Comparison of ENCODE assay signal across 8 mouse cellular contexts in the genomic region with DNA sequence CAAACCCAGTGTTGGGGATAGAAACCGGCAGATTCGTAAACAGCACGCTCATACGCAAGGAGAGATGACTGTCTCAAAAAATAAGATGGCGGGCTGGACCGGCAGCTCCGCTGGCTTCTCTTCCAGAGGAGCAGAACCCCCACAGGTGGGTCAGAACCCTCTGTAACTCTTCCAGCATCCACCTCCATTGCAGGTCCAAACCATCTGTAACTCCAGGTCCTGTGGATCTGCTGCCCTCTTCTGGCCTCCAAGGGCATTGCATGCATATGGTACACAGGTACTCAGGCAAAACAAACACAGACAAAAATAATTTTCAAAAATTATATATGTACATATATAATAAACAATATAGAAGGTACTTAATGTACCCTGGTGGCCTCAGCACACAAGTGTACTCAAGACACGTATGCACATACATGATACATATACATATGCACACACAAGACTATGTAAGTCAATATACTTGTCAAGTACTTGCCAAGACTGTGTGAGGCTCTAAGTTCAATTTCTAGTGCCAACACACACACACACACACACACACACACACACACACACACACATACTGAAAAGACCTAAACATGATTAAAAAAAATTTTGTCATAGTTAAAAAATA. TPM values are rescaled to one million over a fixed set of nuclear protein-coding genes. Genes with fewer than 3 reads are reported as not detected.
A peak's percentile ranks its signal among the peaks of the same experiment; 100 is the strongest.
DNase-seq lines count a peak whose midpoint lies in the region; ATAC-seq and TF ChIP-seq lines count a peak whose summit lies in the region.

No protein-coding gene starts in this region.

- 63% methylated on average over 8 of the region's 8 CpGs for WGBS in heart, embryonic 12.5 days
- WGBS in limb, embryonic 14.5 days: 56% methylated on average over 8 of the region's 8 CpGs
- 59% methylated on average over 8 of the region's 8 CpGs for WGBS in neural tube, embryonic 11.5 days

- H3K9me3 ChIP-seq in heart, embryonic 12.5 days (replicated peaks): no peaks in the 10 kb centered on the region
- H3K9me3 ChIP-seq in limb, embryonic 14.5 days (ENCODE audit: control insufficient read depth, low read length): no peaks in the 10 kb centered on the region
- no peaks in the 10 kb centered on the region for H3K9me3 ChIP-seq in neural tube, embryonic 11.5 days (ENCODE audit: control insufficient read depth, low read length)

- no peaks in the 10 kb centered on the region for H3K36me3 ChIP-seq in heart, embryonic 12.5 days
- no peaks in the 10 kb centered on the region for H3K36me3 ChIP-seq in limb, embryonic 14.5 days (ENCODE audit: control insufficient read depth, insufficient read depth, low read length)
- no peaks in the 10 kb centered on the region for H3K36me3 ChIP-seq in neural tube, embryonic 11.5 days (ENCODE audit: control insufficient read depth, insufficient read depth, low read length)
- no peaks in the 10 kb centered on the region for H3K36me3 ChIP-seq in testis, adult 2 months (ENCODE audit: control insufficient read depth, insufficient read depth, low read length)

- H3K27me3 ChIP-seq in heart, embryonic 12.5 days (replicated peaks): no peaks in the 10 kb centered on the region
- H3K27me3 ChIP-seq in limb, embryonic 14.5 days (ENCODE audit: control insufficient read depth, insufficient read depth, low read length): no peaks in the 10 kb centered on the region
- H3K27me3 ChIP-seq in neural tube, embryonic 11.5 days (ENCODE audit: control insufficient read depth, insufficient read depth, low read length): no peaks in the 10 kb centered on the region
- H3K27me3 ChIP-seq in testis, adult 2 months (ENCODE audit: control insufficient read depth, insufficient read depth, low read length): no peaks in the 10 kb centered on the region

- H3K4me2 ChIP-seq in heart, embryonic 12.5 days: no peak overlapping the region
- no peak overlapping the region for H3K4me2 ChIP-seq in limb, embryonic 14.5 days (replicated peaks; ENCODE audit: low read depth, low read length, severe bottlenecking)
- no peak overlapping the region for H3K4me2 ChIP-seq in neural tube, embryonic 11.5 days (ENCODE audit: low read depth)

- no peak for ATAC-seq in heart, embryonic 12.5 days (ENCODE audit: insufficient number of reproducible peaks, low FRiP score)
- 0 out of 2 replicates have a peak, but pooled peaks have one; percentile 31 for ATAC-seq in limb, embryonic 14.5 days (ENCODE audit: low FRiP score, low read depth)
- peak; percentile 53 for ATAC-seq in neural tube, embryonic 11.5 days (ENCODE audit: insufficient read depth, low FRiP score, low TSS enrichment)

- no peak overlapping the region for H3K4me3 ChIP-seq in heart, embryonic 12.5 days
- H3K4me3 ChIP-seq in limb, embryonic 14.5 days (replicated peaks; ENCODE audit: low read length): no peak overlapping the region
- H3K4me3 ChIP-seq in neural tube, embryonic 11.5 days (ENCODE audit: low read depth, low read length): no peak overlapping the region
- no peak overlapping the region for H3K4me3 ChIP-seq in testis, adult 2 months (ENCODE audit: control insufficient read depth, low read depth, low read length)

- H3K9ac ChIP-seq in heart, embryonic 12.5 days: no peak overlapping the region
- no peak overlapping the region for H3K9ac ChIP-seq in limb, embryonic 14.5 days (ENCODE audit: low read depth, low read length, severe bottlenecking)
- no peak overlapping the region for H3K9ac ChIP-seq in neural tube, embryonic 11.5 days (ENCODE audit: low read length)

- TF ChIP-seq POLR2A in limb, embryonic 14.5 days (IDR thresholded peaks at IDR 0.05; ENCODE audit: borderline replicate concordance, extremely low read depth, insufficient read depth, insufficient read length): no peak
- no peak for TF ChIP-seq POLR2A in testis, adult 2 months (IDR thresholded peaks at IDR 0.05; ENCODE audit: control insufficient read depth, low read depth, low read length)

- peak; percentile 61 to 85 for DNase-seq in heart, adult 18-20 months
- peak; percentile 83 to 85 for DNase-seq in cerebellum, postnatal 14 days
- peak; percentile 65 for DNase-seq in gastrocnemius, postnatal 10 days
- peak; percentile 81 for DNase-seq in kidney, adult 9 months
- DNase-seq in limb, embryonic 14.5 days (ENCODE audit: low spot score): peak; percentile 20
- peak; percentile 56 for DNase-seq in neural tube, embryonic 11.5 days (ENCODE audit: low spot score)

- peak; percentile 85; the same call in 1 of the 2 replicates for TF ChIP-seq CTCF in testis, adult 2 months (IDR thresholded peaks at IDR 0.05; ENCODE audit: control insufficient read depth, insufficient read depth, insufficient replicate concordance, low read depth, low read length)

- no peaks in the 10 kb centered on the region for H3K4me1 ChIP-seq in heart, embryonic 12.5 days (replicated peaks)
- H3K4me1 ChIP-seq in limb, embryonic 14.5 days (ENCODE audit: control insufficient read depth, insufficient read depth, low read length): no peaks in the 10 kb centered on the region
- no peaks in the 10 kb centered on the region for H3K4me1 ChIP-seq in neural tube, embryonic 11.5 days (ENCODE audit: control insufficient read depth, insufficient read depth, low read length)
- H3K4me1 ChIP-seq in testis, adult 2 months (ENCODE audit: control insufficient read depth, insufficient read depth, low read length): no peaks in the 10 kb centered on the region

- no peak overlapping the region for H3K27ac ChIP-seq in heart, embryonic 12.5 days (ENCODE audit: poor library complexity, severe bottlenecking)
- no peak overlapping the region for H3K27ac ChIP-seq in limb, embryonic 14.5 days (replicated peaks; ENCODE audit: low read depth, low read length)
- H3K27ac ChIP-seq in neural tube, embryonic 11.5 days (ENCODE audit: low read depth, low read length): no peak overlapping the region
- H3K27ac ChIP-seq in testis, adult 2 months (ENCODE audit: control insufficient read depth, insufficient read depth, low read depth, low read length): no peak overlapping the region

RNA-seq across cellular contexts. Expression of gene Ctsh, which starts 23.0 kb away (rescaled TPM):
- total RNA-seq in heart, adult 18-20 months (2021): 10 to 100 TPM; 52.3 to 60.5 TPM
- polyA plus RNA-seq in heart, embryonic 12.5 days (2016; fragmentation: Nextera tagmentation; extraction: Ambion mirVana): 37.4 and 39.3 TPM in 2 replicates
- 10 to 100 TPM; 32.9 to 41.3 TPM for total RNA-seq in gastrocnemius, postnatal 10 days (2021)
- 17.7 and 20.4 TPM in 2 replicates for polyA plus RNA-seq in limb, embryonic 14.5 days (2012; rRNA removed)
- polyA plus RNA-seq in limb, embryonic 14.5 days (2014; fragmentation: Nextera tagmentation; extraction: Ambion mirVana): 37.8 and 40.3 TPM in 2 replicates
- polyA plus RNA-seq in neural tube, embryonic 11.5 days (2014; fragmentation: Nextera tagmentation; extraction: Ambion mirVana): 7.2 and 12.8 TPM in 2 replicates
- 6.5 and 7.7 TPM in 2 replicates for polyA plus RNA-seq in testis, adult 2 months (2012; rRNA removed)

RNA-seq across cellular contexts. Expression of gene Morf4l1, which starts 37.6 kb away (rescaled TPM):
- 100 to 1,000 TPM; 259 to 276 TPM for total RNA-seq in heart, adult 18-20 months (2021)
- polyA plus RNA-seq in heart, embryonic 12.5 days (2016; fragmentation: Nextera tagmentation; extraction: Ambion mirVana): 385 and 388 TPM in 2 replicates
- 100 to 1,000 TPM; 196 to 198 TPM for total RNA-seq in gastrocnemius, postnatal 10 days (2021)
- 403 and 464 TPM in 2 replicates for polyA plus RNA-seq in limb, embryonic 14.5 days (2012; rRNA removed)
- 500 and 524 TPM in 2 replicates for polyA plus RNA-seq in limb, embryonic 14.5 days (2014; fragmentation: Nextera tagmentation; extraction: Ambion mirVana)
- 502 and 508 TPM in 2 replicates for polyA plus RNA-seq in neural tube, embryonic 11.5 days (2014; fragmentation: Nextera tagmentation; extraction: Ambion mirVana)
- polyA plus RNA-seq in testis, adult 2 months (2012; rRNA removed): 594 and 775 TPM in 2 replicates

Comparison
In these comparisons a context has a peak if more than half of its experiments do, and no peak if none do; other contexts are left out.
1. DNase-seq: peak in every context shown above with its lines; median percentile 84 in cerebellum, postnatal 14 days; 81 in kidney, adult 9 months; 73 in heart, adult 18-20 months; 65 in gastrocnemius, postnatal 10 days; 56 in neural tube, embryonic 11.5 days; 20 in limb, embryonic 14.5 days.